Mouse (Mus musculus) C2C12 (cell line): ENCODE measurements around the gene Plce1.

ENCODE experiments used
- CTCF ChIP-seq: IDR thresholded peaks from one replicate; pipeline ENCODE4 v1.5.1; 2011; ENCODE audit not compliant: control insufficient read depth, insufficient read depth, insufficient read length
- MYOG ChIP-seq: IDR thresholded peaks from one replicate; pipeline ENCODE4 v1.6.1; 2011; ENCODE audit not compliant: control insufficient read depth, insufficient read length; ENCODE audit errors: extremely low read depth

DNA sequence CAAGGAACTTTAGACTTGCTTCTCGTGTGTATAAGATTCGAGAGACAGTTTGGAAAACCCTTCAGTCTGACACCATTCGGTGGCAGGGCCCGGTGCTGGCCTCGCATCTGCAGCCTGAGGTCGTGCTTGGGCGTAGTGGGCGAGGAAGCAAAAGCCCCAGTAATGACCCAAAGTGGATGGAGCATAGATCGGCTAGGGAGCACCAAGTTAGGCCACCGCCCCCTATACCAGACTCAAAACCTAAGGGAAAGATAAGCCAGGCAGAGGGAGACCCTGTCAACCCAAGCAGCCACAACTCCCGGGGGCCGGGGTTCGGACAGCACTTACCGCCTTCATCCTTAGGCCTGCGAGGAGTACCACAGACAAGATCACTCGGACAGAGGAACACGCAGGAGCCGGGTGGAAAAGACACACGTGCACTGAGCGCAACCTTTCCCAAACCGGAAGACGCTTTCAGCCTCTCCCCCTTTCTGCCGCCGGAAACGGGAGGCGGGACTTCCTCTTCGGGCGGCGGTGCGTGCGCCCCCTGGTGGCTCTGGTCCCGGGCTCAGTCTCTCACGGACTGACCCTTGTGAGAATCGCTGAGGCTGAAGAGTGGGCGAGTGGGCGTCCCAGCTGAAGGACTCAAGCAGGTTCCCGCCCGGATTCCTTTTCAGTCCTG is 338.0 kb downstream of the Plce1 start, which contains the start of gene Noc3l:
- peak; percentile 85 for TF ChIP-seq CTCF
- TF ChIP-seq MYOG, result no peak
